Mouse (Mus musculus): ENCODE results near the gene Gm38100. TPM values are rescaled to one million over a fixed set of nuclear protein-coding genes. Genes with fewer than 3 reads are reported as not detected.

The Gm38100 gene
- polyA plus RNA-seq, 1 experiment from 2014 or later = not detected

DNA sequence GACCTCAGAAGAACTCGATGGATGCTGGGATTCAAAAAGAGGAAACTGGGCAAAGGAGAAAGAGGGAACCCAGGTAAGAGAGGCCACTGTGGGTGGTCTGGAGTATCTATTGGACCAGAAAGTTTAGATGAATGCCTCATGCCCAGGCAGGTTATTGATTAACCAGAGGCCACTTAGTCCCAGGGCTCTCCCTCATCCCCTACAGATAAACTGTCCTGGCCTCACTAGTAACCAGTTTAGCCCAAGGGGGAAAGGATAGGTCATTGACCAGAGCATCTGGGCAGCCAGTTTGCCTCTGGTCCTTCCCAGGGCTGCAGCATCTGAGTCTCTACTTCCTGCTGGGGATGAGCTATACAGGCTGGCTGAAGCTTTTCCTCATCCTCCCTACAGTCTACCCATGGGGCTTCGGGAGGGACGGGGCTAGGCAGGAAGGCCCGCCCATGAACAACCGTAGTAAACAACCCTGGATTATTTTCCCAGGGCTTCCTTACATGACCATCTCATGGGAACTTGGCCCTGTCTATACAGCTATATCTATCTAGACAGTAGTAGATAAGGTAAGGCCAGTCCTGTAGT is 6.3 kb upstream of the Gm38100 start:
- Histone ChIP-seq H3K4me1 (ENCODE audit: control insufficient read depth, low read depth, low read length) (peaks cover 4% of the 10 kb centered on the region), H3K36me3 (ENCODE audit: control insufficient read depth, insufficient read depth) (peaks cover 3% of the 10 kb centered on the region; the same call in 1 of the 2 replicates), H3K27ac (ENCODE audit: low read length) (no peak overlapping the region), H3K9ac (ENCODE audit: low read depth, low read length) (no peak overlapping the region), H3K4me3 (ENCODE audit: low read depth, low read length) (no peak overlapping the region), H3K27me3 (ENCODE audit: control insufficient read depth, insufficient read depth, low read depth, low read length) (no peaks in the 10 kb centered on the region), H3K9me3 (replicated peaks; ENCODE audit: control insufficient read depth, low read length) (no peaks in the 10 kb centered on the region), H3K4me2 (ENCODE audit: low read depth, low read length) (no peak overlapping the region)
- 55% methylated on average over 5 of the region's 5 CpGs for whole genome bisulfite sequencing (ENCODE audit: insufficient replicate concordance)
- ATAC-seq (ENCODE audit: low read depth) = no peak

DNA sequence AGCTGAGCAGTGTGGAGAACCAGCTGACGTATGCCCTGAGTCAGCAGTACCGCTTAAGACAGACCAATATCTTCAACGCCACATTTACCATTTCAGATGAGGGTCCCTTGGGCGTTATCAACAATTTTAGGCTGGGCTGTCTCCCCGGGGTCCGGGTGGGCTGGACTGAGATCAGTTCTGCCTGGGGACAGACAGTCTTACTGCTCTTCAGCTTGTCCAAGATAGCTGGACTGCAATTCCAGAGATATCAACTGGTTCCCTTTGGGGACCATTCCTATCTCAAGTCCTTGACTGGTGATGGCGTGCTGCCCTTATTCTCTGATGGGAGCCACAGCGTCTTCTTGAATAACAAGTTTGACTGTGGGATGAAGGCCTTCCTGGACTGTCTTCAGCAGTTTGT is 962 bp downstream of the Gm38100 start:
- H3K9me3 ChIP-seq (replicated peaks; ENCODE audit: control insufficient read depth, low read length) = no peaks in the 10 kb centered on the region
- WGBS (ENCODE audit: insufficient replicate concordance) = 65% methylated on average over 8 of the region's 8 CpGs
- H3K4me2 ChIP-seq (ENCODE audit: low read depth, low read length) = no peak overlapping the region
- no peaks in the 10 kb centered on the region for H3K4me1 ChIP-seq (ENCODE audit: control insufficient read depth, low read depth, low read length)
- H3K27me3 ChIP-seq (ENCODE audit: control insufficient read depth, insufficient read depth, low read depth, low read length) = no peaks in the 10 kb centered on the region
- no peak overlapping the region for H3K4me3 ChIP-seq (ENCODE audit: low read depth, low read length)
- no peak for ATAC-seq (ENCODE audit: low read depth)
- H3K36me3 ChIP-seq (ENCODE audit: control insufficient read depth, insufficient read depth) = no peaks in the 10 kb centered on the region
- H3K27ac ChIP-seq (ENCODE audit: low read length) = no peak overlapping the region
- H3K9ac ChIP-seq (ENCODE audit: low read depth, low read length) = no peak overlapping the region

DNA sequence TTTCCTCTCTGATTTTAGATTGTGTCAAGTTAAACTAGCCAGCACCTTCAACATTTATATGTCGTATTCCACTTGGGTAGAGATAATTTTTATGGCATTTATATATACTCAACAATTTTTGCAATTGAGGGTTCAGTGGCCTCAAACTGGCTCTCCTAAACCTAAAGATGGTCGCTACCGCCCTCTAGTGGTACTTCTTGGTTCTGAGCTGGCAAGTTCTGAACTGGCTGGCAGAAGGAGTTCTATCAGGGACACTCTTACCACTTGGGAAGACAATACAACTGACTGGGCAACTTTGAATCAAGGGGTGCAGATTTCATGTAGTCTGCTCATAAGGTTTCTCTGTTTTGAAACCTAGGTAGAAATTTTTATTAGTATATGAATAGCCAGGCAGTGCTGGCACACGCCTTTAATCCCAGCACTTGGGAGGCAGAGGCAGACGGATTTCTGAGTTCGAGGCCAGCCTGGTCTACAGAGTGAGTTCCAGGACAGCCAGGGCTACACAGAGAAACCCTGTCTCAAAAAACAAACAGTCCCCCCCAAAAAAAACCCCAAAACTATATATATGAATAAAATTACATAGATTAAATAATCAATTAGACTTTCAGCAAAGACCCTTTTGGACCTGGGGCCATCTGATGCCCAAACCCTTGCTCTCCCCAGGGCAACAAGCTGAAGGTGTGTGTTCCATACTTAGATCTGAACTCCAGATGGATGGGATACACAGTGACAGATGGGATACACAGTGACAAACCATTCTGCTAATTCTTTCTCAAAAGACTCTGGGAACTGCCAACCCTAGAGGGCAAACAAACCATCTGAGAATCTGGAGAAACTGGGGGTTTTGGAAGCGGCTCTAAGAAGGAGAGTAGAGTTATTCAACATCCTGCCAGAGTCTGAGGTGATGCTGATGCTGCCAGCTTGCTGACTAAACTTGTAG is 4.0 kb downstream of the Gm38100 start:
- 39% methylated on average over 7 of the region's 7 CpGs for WGBS (ENCODE audit: insufficient replicate concordance)
- Histone ChIP-seq H3K4me1 (ENCODE audit: control insufficient read depth, low read depth, low read length) (no peaks in the 10 kb centered on the region), H3K27me3 (ENCODE audit: control insufficient read depth, insufficient read depth, low read depth, low read length) (no peaks in the 10 kb centered on the region), H3K4me2 (ENCODE audit: low read depth, low read length) (no peak overlapping the region), H3K9ac (ENCODE audit: low read depth, low read length) (no peak overlapping the region), H3K4me3 (ENCODE audit: low read depth, low read length) (no peak overlapping the region), H3K27ac (ENCODE audit: low read length) (no peak overlapping the region), H3K9me3 (replicated peaks; ENCODE audit: control insufficient read depth, low read length) (no peaks in the 10 kb centered on the region), H3K36me3 (ENCODE audit: control insufficient read depth, insufficient read depth) (no peaks in the 10 kb centered on the region)
- ATAC-seq (ENCODE audit: low read depth) = no peak

DNA sequence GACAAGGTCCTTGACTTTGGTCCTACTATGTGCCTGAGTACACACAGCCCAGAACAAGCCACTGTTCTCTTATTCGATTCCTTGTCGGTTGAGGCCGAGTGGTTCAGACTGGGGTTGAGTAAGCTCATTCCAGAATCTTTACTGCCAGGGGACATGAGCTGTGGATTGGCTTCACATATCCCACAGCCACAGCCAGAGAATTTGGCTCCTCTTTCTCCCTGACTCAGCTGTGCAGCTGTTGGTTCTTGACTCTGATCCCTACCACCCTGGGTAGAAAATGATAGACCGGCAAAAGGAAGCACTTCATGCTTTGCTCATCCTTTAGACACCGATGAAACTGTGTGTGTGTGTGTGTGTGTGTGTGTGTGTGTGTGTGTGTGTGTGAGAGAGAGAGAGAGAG is 11.3 kb downstream of the Gm38100 start:
- no peak overlapping the region for H3K4me3 ChIP-seq (ENCODE audit: low read depth, low read length)
- no peak for ATAC-seq (ENCODE audit: low read depth)
- H3K9ac ChIP-seq (ENCODE audit: low read depth, low read length) = no peak overlapping the region
- no peaks in the 10 kb centered on the region for H3K27me3 ChIP-seq (ENCODE audit: control insufficient read depth, insufficient read depth, low read depth, low read length)
- no peak overlapping the region for H3K27ac ChIP-seq (ENCODE audit: low read length)
- WGBS (ENCODE audit: insufficient replicate concordance) = 84% methylated on average over 5 of the region's 5 CpGs
- H3K9me3 ChIP-seq (replicated peaks; ENCODE audit: control insufficient read depth, low read length) = no peaks in the 10 kb centered on the region
- no peak overlapping the region for H3K4me2 ChIP-seq (ENCODE audit: low read depth, low read length)
- H3K36me3 ChIP-seq (ENCODE audit: control insufficient read depth, insufficient read depth) = no peaks in the 10 kb centered on the region
- H3K4me1 ChIP-seq (ENCODE audit: control insufficient read depth, low read depth, low read length) = no peaks in the 10 kb centered on the region

DNA sequence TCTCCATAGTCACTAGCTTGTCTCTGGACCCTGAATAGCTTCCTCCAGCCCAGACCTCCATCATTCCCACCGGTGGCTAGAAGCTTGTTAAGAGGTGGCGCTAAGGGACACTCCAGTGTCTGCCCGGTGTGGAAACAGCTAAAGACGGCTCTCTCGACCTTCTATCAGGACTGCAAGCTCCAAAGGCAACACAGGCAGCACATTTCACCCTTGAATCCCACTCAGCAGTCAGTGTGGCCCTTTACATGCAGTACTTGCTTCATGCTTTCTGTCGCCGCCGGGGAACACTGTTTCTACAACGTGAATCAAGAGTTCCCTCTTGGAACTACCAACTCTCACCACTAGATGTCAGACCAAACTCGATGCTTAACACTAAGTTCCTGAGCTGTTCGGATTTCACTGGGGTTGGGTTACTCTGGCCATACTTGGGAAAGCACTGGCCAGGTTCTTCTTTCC is 16.2 kb downstream of the Gm38100 start:
- no peaks in the 10 kb centered on the region for H3K27me3 ChIP-seq (ENCODE audit: control insufficient read depth, insufficient read depth, low read depth, low read length)
- no peak overlapping the region for H3K27ac ChIP-seq (ENCODE audit: low read length)
- no peak overlapping the region for H3K4me2 ChIP-seq (ENCODE audit: low read depth, low read length)
- no peak overlapping the region for H3K4me3 ChIP-seq (ENCODE audit: low read depth, low read length)
- no peaks in the 10 kb centered on the region for H3K4me1 ChIP-seq (ENCODE audit: control insufficient read depth, low read depth, low read length)
- H3K9ac ChIP-seq (ENCODE audit: low read depth, low read length) = no peak overlapping the region
- H3K36me3 ChIP-seq (ENCODE audit: control insufficient read depth, insufficient read depth) = no peaks in the 10 kb centered on the region
- H3K9me3 ChIP-seq (replicated peaks; ENCODE audit: control insufficient read depth, low read length) = no peaks in the 10 kb centered on the region
- WGBS (ENCODE audit: insufficient replicate concordance) = 12% methylated on average over 11 of the region's 11 CpGs
- no peak for ATAC-seq (ENCODE audit: low read depth)

DNA sequence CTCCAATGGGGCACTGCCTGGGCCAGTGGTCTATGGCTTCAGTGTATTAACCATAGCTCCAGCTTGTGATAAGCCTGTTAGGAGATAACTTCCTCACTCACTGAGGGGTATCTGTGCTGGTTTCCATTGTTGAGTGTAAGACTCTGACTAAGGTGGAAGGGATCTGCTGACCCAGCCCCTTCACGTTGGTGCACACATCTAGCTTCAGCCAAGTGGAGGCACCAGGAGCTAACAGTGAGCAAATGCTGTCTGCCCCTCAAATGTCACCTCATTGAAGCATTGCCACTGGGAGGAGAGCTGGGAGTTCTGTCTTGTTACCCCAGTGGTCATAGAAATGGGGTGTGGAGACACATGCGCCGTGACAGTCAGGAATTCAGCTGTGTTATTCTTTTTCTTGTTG is 18.6 kb downstream of the Gm38100 start:
- no peaks in the 10 kb centered on the region for H3K27me3 ChIP-seq (ENCODE audit: control insufficient read depth, insufficient read depth, low read depth, low read length)
- H3K9me3 ChIP-seq (replicated peaks; ENCODE audit: control insufficient read depth, low read length) = no peaks in the 10 kb centered on the region
- 75% methylated on average over 3 of the region's 3 CpGs for WGBS (ENCODE audit: insufficient replicate concordance)
- no peak overlapping the region for H3K27ac ChIP-seq (ENCODE audit: low read length)
- no peak for ATAC-seq (ENCODE audit: low read depth)
- no peak overlapping the region for H3K9ac ChIP-seq (ENCODE audit: low read depth, low read length)
- H3K36me3 ChIP-seq (ENCODE audit: control insufficient read depth, insufficient read depth) = no peaks in the 10 kb centered on the region
- no peak overlapping the region for H3K4me2 ChIP-seq (ENCODE audit: low read depth, low read length)
- no peak overlapping the region for H3K4me3 ChIP-seq (ENCODE audit: low read depth, low read length)
- H3K4me1 ChIP-seq (ENCODE audit: control insufficient read depth, low read depth, low read length) = no peaks in the 10 kb centered on the region

DNA sequence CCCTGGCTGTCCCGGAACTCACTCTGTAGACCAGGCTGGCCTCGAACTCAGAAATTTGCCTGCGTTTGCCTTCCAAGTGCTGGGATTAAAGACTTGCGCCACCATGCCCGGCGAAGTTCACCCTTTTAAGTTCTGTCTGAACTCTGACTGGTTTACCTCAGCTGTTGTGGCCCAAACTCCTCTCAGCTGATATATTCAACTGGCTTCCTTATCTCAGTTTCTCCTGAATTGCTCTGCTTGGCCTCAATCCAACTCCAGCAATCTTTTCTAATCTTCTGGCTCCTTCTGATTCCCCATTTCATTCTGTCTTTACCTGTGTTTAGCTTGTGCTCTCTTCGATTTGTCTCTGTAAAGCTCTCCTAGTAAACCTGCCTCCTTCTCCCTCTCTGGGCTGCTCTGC is 23.0 kb downstream of the Gm38100 start:
- no peaks in the 10 kb centered on the region for H3K4me1 ChIP-seq (ENCODE audit: control insufficient read depth, low read depth, low read length)
- H3K9me3 ChIP-seq (replicated peaks; ENCODE audit: control insufficient read depth, low read length) = no peaks in the 10 kb centered on the region
- H3K9ac ChIP-seq (ENCODE audit: low read depth, low read length) = no peak overlapping the region
- 74% methylated on average over 7 of the region's 7 CpGs for WGBS (ENCODE audit: insufficient replicate concordance)
- ATAC-seq (ENCODE audit: low read depth) = no peak
- H3K27ac ChIP-seq (ENCODE audit: low read length) = no peak overlapping the region
- no peak overlapping the region for H3K4me3 ChIP-seq (ENCODE audit: low read depth, low read length)
- H3K27me3 ChIP-seq (ENCODE audit: control insufficient read depth, insufficient read depth, low read depth, low read length) = no peaks in the 10 kb centered on the region
- H3K4me2 ChIP-seq (ENCODE audit: low read depth, low read length) = no peak overlapping the region
- no peaks in the 10 kb centered on the region for H3K36me3 ChIP-seq (ENCODE audit: control insufficient read depth, insufficient read depth)

DNA sequence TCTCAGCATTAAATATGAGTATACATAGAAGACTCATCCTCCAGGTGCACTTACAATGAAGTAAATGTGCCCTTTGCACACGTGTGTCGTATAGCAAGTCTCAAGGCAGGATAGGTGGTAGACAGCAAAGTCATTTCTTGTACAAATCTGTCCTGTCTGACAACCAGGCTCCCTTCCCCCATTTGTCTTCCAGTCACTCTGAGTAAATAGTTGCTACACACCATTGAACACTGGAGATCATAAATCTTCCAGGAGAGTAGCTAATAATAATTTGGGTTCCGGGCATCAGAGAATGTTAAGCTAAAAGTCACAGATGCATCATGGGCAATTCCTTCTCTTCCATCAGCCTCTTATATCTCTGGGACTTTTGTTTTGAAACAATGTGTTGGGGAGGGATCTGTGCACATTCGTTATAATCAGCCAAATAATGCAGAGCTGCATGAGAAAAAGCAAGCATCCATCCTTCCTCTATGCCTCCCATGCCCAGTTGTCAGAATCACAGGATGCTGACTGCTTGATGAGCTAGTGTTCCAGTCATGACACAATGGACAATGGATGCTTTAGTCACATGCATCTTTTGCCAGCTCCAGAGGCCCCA is 26.7 kb downstream of the Gm38100 start:
- Histone ChIP-seq H3K27ac (ENCODE audit: low read length) (no peak overlapping the region), H3K4me1 (ENCODE audit: control insufficient read depth, low read depth, low read length) (no peaks in the 10 kb centered on the region), H3K4me3 (ENCODE audit: low read depth, low read length) (no peak overlapping the region), H3K9me3 (replicated peaks; ENCODE audit: control insufficient read depth, low read length) (no peaks in the 10 kb centered on the region), H3K27me3 (ENCODE audit: control insufficient read depth, insufficient read depth, low read depth, low read length) (no peaks in the 10 kb centered on the region), H3K9ac (ENCODE audit: low read depth, low read length) (no peak overlapping the region), H3K36me3 (ENCODE audit: control insufficient read depth, insufficient read depth) (no peaks in the 10 kb centered on the region), H3K4me2 (ENCODE audit: low read depth, low read length) (no peak overlapping the region)
- WGBS (ENCODE audit: insufficient replicate concordance) = 49% methylated on average over 4 of the region's 4 CpGs
- no peak for ATAC-seq (ENCODE audit: low read depth)

DNA sequence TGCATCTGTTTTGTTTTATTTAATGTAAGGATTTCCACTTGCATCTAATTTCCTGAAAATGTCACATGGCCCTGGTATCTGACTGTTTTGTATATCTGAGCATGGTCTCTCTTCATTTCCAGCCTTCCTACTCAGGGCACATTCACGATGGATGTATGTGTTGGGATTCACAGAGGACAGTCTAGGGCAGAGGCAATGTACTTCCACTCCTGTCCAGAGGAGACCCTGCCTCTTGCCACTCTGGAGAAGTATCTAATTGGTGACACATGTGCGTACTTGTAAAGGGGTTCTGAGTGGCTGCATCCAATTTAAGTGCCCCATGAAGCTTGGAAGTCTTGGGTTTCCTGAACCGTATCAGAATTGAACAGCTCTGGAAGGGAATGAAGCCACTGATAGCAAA is 30.3 kb downstream of the Gm38100 start:
- ATAC-seq (ENCODE audit: low read depth) = no peak
- Histone ChIP-seq H3K27me3 (ENCODE audit: control insufficient read depth, insufficient read depth, low read depth, low read length) (no peaks in the 10 kb centered on the region), H3K9ac (ENCODE audit: low read depth, low read length) (no peak overlapping the region), H3K9me3 (replicated peaks; ENCODE audit: control insufficient read depth, low read length) (no peaks in the 10 kb centered on the region), H3K4me3 (ENCODE audit: low read depth, low read length) (no peak overlapping the region), H3K4me2 (ENCODE audit: low read depth, low read length) (no peak overlapping the region), H3K27ac (ENCODE audit: low read length) (no peak overlapping the region), H3K36me3 (ENCODE audit: control insufficient read depth, insufficient read depth) (no peaks in the 10 kb centered on the region), H3K4me1 (ENCODE audit: control insufficient read depth, low read depth, low read length) (no peaks in the 10 kb centered on the region)
- WGBS (ENCODE audit: insufficient replicate concordance) = 67% methylated on average over 3 of the region's 3 CpGs
